Mouse (Mus musculus) ES-E14 (cell line): ENCODE results near the gene Misp. TPM values are rescaled to one million over a fixed set of nuclear protein-coding genes. Genes with fewer than 3 reads are reported as not detected.

Experiments used
- DNase-seq: peaks from one replicate; pipeline ENCODE4 v3.0.0-alpha.2; 2013; ENCODE audit warnings: low read depth, low spot score
- H3K27ac ChIP-seq: 2 replicates; pipeline ENCODE4 v1.5.1; 2012; ENCODE audit warnings: low read depth, mild to moderate bottlenecking, low read length, moderate library complexity, mixed read lengths; ENCODE audit not compliant: poor library complexity, insufficient read depth, severe bottlenecking
- H3K36me3 ChIP-seq: 2 replicates; pipeline ENCODE4 v1.6.1; 2012; ENCODE audit warnings: mild to moderate bottlenecking, low read length, moderate library complexity, mixed read lengths; ENCODE audit not compliant: control insufficient read depth, poor library complexity, insufficient read depth, severe bottlenecking
- H3K4me1 ChIP-seq, 2 experiments: fragments of 150-350 bp in 1 of 2; sonication (generic) in 1 of 2; 2 replicates each; pipeline ENCODE4 v1.6.1; 2012; ENCODE audit warnings: low read length in 2 of 2, mild to moderate bottlenecking in 1 of 2, mixed read lengths in 1 of 2; ENCODE audit not compliant: control insufficient read depth in 2 of 2, insufficient read depth in 2 of 2, poor library complexity in 1 of 2
- H3K4me3 ChIP-seq, 2 experiments: fragments of 150-350 bp in 1 of 2; sonication (generic) in 1 of 2; 2 replicates each; pipeline ENCODE4 v1.5.1; 2012; ENCODE audit warnings: low read length in 2 of 2, low read depth in 1 of 2, mild to moderate bottlenecking in 1 of 2, mixed read lengths in 1 of 2; ENCODE audit not compliant: insufficient read depth in 1 of 2, poor library complexity in 1 of 2, severe bottlenecking in 1 of 2
- H3K9ac ChIP-seq: 2 replicates; pipeline ENCODE4 v1.6.1; 2012; ENCODE audit warnings: low read depth, mild to moderate bottlenecking, low read length, mixed read lengths; ENCODE audit not compliant: poor library complexity, insufficient read depth, severe bottlenecking
- H3K9me3 ChIP-seq: fragments of 150-350 bp; sonication (generic); 2 replicates; pipeline ENCODE4 v1.6.1; 2012; ENCODE audit warnings: low read depth, mild to moderate bottlenecking, low read length; ENCODE audit not compliant: control insufficient read depth, insufficient read depth
- CHD2 ChIP-seq: IDR thresholded peaks from 2 replicates; pipeline ENCODE4 v1.6.1; 2014; ENCODE audit warnings: mild to moderate bottlenecking, low read depth, low read length, inconsistent platforms
- HCFC1 ChIP-seq: IDR thresholded peaks from 2 replicates; pipeline ENCODE4 v1.6.1; 2012; ENCODE audit warnings: low read length, inconsistent platforms, borderline replicate concordance; ENCODE audit not compliant: insufficient read depth
- MAFK ChIP-seq: IDR thresholded peaks from 2 replicates; pipeline ENCODE4 v1.6.1; 2014; ENCODE audit warnings: mild to moderate bottlenecking, low read depth, low read length, inconsistent platforms; ENCODE audit not compliant: insufficient read depth
- ZC3H11A ChIP-seq: IDR thresholded peaks from 2 replicates; pipeline ENCODE4 v1.6.1; 2012; ENCODE audit warnings: low read depth, mild to moderate bottlenecking, inconsistent platforms, low read length, borderline replicate concordance
- ZNF384 ChIP-seq: IDR thresholded peaks from 2 replicates; pipeline ENCODE4 v1.6.1; 2012; ENCODE audit warnings: low read depth, low read length, inconsistent platforms
- in situ Hi-C, 2 experiments: fragments of 600-800 bp; cut with MboI; formaldehyde crosslinking; loops; one replicate each; pipeline ENCODE4 v1.15.1; 2025; ENCODE audit warnings: low sequenced_read_pairs in 2 of 2, inconsistent platforms in 1 of 2; ENCODE audit not compliant: unreplicated experiment in 2 of 2
- total RNA-seq: library from RNA; depleted of rRNA; stranded (reverse); fragments of 300-350 nt; gene quantifications from 2 replicates; pipeline ENCODE4 v1.2.3, GENCODE M21; 2012

The Misp gene
- total RNA-seq, 1 experiment: 1.7 TPM

- Histone ChIP-seq H3K4me1 (peaks cover 0 to 26% of the 10 kb centered on the region in 2 experiments; a peak in 2 of 4 replicates), H3K4me3 (peak overlapping the region; percentile 8 to 69; a peak in 3 of 4 replicates), H3K36me3 (no peaks in the 10 kb centered on the region), H3K9me3 (no peaks in the 10 kb centered on the region), H3K9ac (no peak overlapping the region), H3K27ac (no peak overlapping the region)
- TF ChIP-seq CHD2 (no peak), ZNF384 (no peak), ZC3H11A (no peak), HCFC1 (no peak), MAFK (no peak)
- in situ Hi-C loops: no loop called here
- DNase-seq: no peak
Observed at GRCm38 (mm10) chr10:79781139-79781538, 39.6 kb upstream of the Misp start.

GRCm38 (mm10) chr10:79781956-79782355 lies 38.8 kb upstream of the Misp start:
- Histone ChIP-seq H3K4me3 (no peak overlapping the region), H3K27ac (no peak overlapping the region), H3K9ac (no peak overlapping the region), H3K36me3 (no peaks in the 10 kb centered on the region), H3K4me1 (peaks cover 0 to 23% of the 10 kb centered on the region in 2 experiments; a peak in 2 of 4 replicates), H3K9me3 (no peaks in the 10 kb centered on the region)
- no peak for DNase-seq
- TF ChIP-seq HCFC1 (no peak), CHD2 (no peak), ZNF384 (no peak)
- in situ Hi-C loops: no loop called here

GRCm38 (mm10) chr10:79783050-79783449 lies 37.7 kb upstream of the Misp start:
- TF ChIP-seq HCFC1 (no peak), ZNF384 (no peak), MAFK (no peak), ZC3H11A (no peak), CHD2 (no peak)
- in situ Hi-C loops: no loop called here
- H3K36me3 ChIP-seq: no peaks in the 10 kb centered on the region
- H3K27ac ChIP-seq: no peak overlapping the region
- H3K4me3 ChIP-seq: no peak overlapping the region
- H3K9ac ChIP-seq: no peak overlapping the region
- H3K4me1 ChIP-seq: peaks cover 0 to 18% of the 10 kb centered on the region in 2 experiments; a peak in 2 of 4 replicates
- no peaks in the 10 kb centered on the region for H3K9me3 ChIP-seq
- no peak for DNase-seq

GRCm38 (mm10) chr10:79783920-79784800 lies 36.6 kb upstream of the Misp start:
- peak; percentile 81 for DNase-seq
- Histone ChIP-seq H3K36me3 (no peaks in the 10 kb centered on the region), H3K27ac (no peak overlapping the region), H3K9me3 (no peaks in the 10 kb centered on the region), H3K4me1 (peaks cover 0 to 16% of the 10 kb centered on the region in 2 experiments; a peak in 2 of 4 replicates), H3K4me3 (peak overlapping the region in 1 of 2 experiments; percentile 48; a peak in 2 of 4 replicates), H3K9ac (peak overlapping the region; percentile 56)
- in situ Hi-C loops: no loop called here
- TF ChIP-seq CHD2 (no peak), ZC3H11A (no peak), ZNF384 (no peak), MAFK (no peak), HCFC1 (no peak)
